Mouse (Mus musculus) urinary bladder, postnatal 10 days (tissue): Measurements from ENCODE around the gene Omd.
"Not testable (repeated sequence)": the region's sequence is repeated elsewhere in the genome, so short reads cannot be mapped to it uniquely, and the experiment has no call there.

Experiments used
- DNase-seq: peaks from one replicate; pipeline ENCODE4 v3.0.0; 2022; ENCODE audit warnings: low spot score

Omd gene

GRCm38 (mm10) chr13:49581541-49582530 lies at the start of gene Omd:
Omd (plus strand) TSS chr13:49582462.
- DNase-seq, result no peak

DNA sequence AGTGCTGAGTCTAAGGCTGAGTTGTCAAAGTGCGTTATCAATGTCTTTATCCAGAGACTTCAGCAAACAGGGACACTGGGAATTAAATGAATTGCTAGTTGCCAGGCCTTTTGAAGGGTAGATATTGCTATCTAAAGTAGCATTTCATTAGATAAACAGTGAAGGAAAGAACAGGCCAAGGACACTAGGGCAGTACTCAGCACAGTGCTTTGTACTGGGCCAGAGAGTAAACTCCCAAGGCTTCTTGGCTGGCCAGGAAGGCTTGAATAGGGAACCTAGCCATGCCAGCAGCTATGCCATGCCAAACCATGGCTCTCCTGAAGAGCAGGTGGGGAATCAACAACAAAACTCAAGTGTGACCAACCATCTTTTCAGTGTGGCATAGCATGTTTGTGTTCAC lies 45.3 kb upstream of the Omd start:
- no peak for DNase-seq

GRCm38 (mm10) chr13:49538693-49539092 lies 43.6 kb upstream of the Omd start:
- no peak for DNase-seq

DNA sequence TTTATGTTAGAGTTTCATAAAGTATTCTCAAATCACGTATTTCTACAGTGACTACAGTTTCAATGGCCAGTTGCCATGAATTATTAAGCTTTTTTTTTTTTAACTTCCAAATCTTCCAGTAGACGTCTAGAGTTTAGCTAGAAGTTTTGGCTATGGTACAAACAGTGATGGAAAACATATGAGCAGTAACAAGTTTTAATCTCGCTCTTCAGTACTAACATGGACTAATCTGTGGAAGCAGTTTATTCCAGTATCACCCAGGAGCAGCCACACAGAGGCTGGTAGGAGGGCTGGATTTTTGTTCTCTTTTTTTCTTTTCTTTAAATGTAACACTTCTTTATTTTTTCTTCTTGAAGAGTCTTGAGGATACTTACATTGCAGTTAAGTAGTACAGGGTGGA lies 38.0 kb upstream of the Omd start, which contains the start of gene Aspn:
Aspn (plus strand) TSS at position 165 of the 400 bp plus-strand sequence.
- no peak for DNase-seq

DNA sequence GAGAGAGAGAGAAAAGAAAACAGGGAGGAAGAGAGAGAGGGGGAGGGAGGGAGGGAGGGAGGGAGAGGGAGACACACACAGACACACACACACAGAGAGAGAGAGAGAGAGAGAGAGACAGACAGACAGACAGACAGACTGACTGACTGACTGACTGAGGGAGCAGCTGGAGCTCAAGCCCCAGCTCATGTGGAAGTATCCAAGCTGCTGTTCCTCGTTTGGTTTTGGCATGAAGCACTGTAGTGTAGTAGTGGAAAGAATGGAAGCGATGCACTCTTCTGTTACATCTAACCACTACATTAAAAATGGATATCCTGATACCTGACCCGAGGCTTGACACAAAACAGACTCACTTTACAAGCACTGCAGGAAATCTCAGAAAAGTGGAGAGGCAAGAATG lies 36.6 kb upstream of the Omd start:
- DNase-seq, result no peak

DNA sequence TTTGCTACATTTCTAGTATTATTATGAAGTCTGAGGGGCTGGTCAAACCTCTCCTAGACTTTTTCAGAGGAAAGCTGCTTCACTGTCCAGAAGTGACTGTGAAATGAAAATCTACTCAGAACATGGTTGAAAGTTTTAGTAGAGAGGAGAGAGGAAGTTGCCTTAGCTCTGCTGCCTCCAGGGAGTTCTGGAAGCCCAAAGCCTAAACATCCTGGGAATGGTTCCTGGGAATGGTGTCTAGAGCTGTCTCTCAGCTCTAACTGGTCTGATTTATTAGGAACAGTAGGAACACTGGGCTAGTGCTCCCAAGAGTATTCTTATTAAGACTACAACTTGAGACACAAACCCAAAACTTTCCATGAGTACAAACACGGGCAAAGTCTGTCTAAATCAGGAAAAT lies 35.7 kb upstream of the Omd start:
- no peak for DNase-seq

- DNase-seq, result no peak
Measured at GRCm38 (mm10) chr13:49547563-49548150, 34.6 kb upstream of the Omd start.

- DNase-seq, result no peak
Measured at GRCm38 (mm10) chr13:49549616-49550015, 32.6 kb upstream of the Omd start.

DNA sequence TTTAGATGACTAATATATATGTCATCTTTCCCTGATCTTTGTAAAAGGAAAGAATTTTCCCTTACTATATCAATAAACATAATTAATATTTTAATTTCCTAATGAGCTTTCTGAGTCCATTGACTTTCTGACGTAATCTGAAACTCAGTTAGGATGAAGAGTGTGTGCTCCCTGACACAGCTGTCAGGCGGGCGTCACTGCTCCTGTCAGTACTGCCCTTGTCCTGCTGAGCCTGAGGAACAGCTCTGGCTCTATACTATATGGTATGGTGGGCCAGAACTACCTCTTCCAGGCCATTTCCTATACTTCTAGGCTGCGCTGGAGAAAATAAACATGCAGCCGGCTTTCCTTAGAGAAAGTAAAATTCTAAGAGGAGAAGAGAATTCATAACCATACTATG lies 27.7 kb upstream of the Omd start:
- no peak for DNase-seq

- no peak for DNase-seq
Measured at GRCm38 (mm10) chr13:49556203-49556602, 26.1 kb upstream of the Omd start.

GRCm38 (mm10) chr13:49556924-49557323 lies 25.3 kb upstream of the Omd start:
- no peak for DNase-seq

DNA sequence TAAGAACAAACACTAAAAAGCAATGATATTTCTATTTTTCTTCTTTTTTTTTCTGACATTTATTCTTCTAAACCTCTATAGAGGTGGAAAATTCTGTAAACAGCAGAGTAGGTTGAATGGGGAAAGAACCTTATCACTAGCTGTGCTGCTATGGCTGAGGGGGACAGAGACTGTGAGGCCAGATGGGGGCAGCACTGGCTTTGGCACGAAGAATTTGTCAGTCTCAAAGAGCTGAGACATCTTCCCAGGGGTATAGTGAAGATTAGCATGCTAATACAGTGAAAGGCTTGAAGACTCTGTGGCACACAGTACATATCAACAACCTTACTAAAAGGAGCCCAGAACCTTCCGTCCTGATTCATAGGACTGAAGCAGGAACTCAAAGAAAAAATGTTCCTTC lies 23.1 kb upstream of the Omd start:
- DNase-seq, result no peak

DNA sequence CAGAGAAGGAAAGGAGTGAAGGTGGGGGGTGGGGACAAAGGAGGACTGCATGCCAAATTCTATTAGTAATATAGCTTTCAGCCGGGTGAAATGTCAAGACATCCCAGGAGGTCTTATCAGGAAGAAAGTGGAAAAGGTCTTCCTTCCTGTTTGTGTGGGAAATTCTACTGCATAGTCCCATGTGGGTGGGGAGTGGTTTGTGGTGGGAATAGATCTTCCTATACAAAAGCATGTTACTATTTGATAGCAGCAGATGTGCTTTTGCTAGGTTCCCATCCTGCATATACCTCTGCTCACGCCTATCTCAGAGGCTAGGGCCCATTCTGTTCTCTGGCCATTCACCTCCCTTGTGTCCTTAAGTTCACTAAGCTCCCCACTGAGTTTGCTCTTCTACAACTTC lies 21.4 kb upstream of the Omd start:
- no peak for DNase-seq

DNA sequence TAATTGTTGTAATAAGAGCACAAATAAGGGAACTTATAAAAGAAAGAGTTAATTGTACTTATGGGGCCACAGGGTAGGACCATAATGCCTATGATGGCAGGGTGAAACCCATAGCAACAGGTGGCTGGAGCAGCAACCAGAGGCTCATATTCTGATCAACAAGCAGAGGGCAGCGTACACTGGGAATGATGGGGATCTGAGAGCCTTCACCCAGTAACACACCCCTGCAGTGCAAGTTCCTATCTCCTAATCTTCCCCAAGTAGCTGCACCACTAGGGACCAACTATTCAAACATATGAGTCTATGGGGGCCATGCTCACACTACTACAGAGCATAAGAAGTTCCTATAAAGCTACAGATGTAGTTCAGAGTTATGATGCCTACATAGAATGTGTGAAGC lies 17.9 kb upstream of the Omd start:
- DNase-seq, result no peak

GRCm38 (mm10) chr13:49570371-49570770 lies 11.9 kb upstream of the Omd start:
- no peak for DNase-seq

- DNase-seq, result no peak
Measured at GRCm38 (mm10) chr13:49571418-49571817, 10.8 kb upstream of the Omd start.

DNA sequence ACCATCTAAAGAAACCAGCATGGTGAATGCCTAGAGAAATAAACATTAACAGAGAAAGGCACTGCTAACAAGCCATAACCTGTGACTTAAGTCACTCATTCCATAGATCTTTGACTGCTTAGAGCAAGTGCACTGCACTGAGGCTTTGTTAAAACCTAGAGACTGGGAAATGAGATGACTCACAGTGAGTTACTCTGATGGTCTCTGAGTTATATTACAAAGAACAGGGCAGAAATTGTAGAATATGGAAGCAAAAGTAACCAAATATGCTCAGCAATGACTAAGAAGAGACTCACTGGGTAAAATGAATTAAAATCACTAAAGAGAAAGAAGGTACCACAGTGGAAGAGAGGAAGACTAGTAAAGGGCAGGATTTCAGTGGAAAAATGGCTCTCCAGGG lies 1.6 kb downstream of the Omd start:
- no peak for DNase-seq

- no peak for DNase-seq
Measured at GRCm38 (mm10) chr13:49584307-49585005, 2.2 kb downstream of the Omd start.

DNA sequence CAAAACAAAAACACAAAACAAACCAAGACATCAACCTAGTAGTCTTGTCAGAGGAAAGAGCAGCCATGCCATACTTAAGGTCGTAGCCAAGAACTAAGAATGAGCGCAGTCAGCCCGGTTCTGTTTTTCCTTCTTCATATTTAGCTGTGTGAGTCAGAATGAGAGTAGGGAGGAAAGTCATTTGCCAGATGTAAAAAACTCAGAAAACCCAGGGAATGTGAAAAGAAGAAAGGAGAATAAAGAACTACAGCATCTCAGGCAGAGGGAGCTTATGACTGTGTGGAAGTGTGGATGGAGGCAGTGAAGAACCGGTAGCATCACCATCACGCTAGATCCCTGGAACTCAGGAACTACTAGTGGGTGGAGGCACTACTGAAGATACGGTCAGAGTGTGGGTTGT lies 3.8 kb downstream of the Omd start:
- no peak for DNase-seq

- not testable (repeated sequence) for DNase-seq
Measured at GRCm38 (mm10) chr13:49602541-49602940, 20.3 kb downstream of the Omd start.

GRCm38 (mm10) chr13:49603603-49604002 lies 21.3 kb downstream of the Omd start:
- DNase-seq, result no peak

- DNase-seq, result no peak
Measured at GRCm38 (mm10) chr13:49607714-49608113, 25.5 kb downstream of the Omd start, which contains the start of gene Ogn. Ogn (plus strand) TSS chr13:49608046.
